Mouse (Mus musculus) small intestine, adult 2 months (tissue): ENCODE results near the gene Sh3kbp1.

Experiments used
- CTCF ChIP-seq: fragments of 200-500 bp; IDR thresholded peaks from 2 replicates; pipeline ENCODE4 v1.5.1; 2012; ENCODE audit warnings: low read depth, mild to moderate bottlenecking, control low read depth, inconsistent platforms, low read length, moderate library complexity, mixed read lengths; ENCODE audit not compliant: insufficient replicate concordance, insufficient read length; ENCODE audit errors: extremely low read depth
- POLR2A ChIP-seq: fragments of 200-500 bp; IDR thresholded peaks from 2 replicates; pipeline ENCODE4 v1.6.1; 2012; ENCODE audit warnings: low read depth, mild to moderate bottlenecking, control low read depth, inconsistent platforms, low read length, moderate library complexity

- TF ChIP-seq CTCF (no peak), POLR2A (no peak)
Measured at GRCm38 (mm10) chrX:159971091-159971779, 344.2 kb downstream of the Sh3kbp1 start.
